Mouse (Mus musculus) gastrocnemius, adult 2 months (tissue): ENCODE data around the gene Tmem258. TPM values are rescaled to one million over a fixed set of nuclear protein-coding genes. Genes with fewer than 3 reads are reported as not detected.
A peak's percentile ranks its signal among the peaks of the same experiment; 100 is the strongest.

Source experiments
- DNase-seq: peaks from one replicate; pipeline ENCODE4 v3.0.0; 2022
- H3K27ac ChIP-seq: fragments of 200-600 bp; 2 replicates; pipeline ENCODE4 v1.8.1; 2022; ENCODE audit warnings: mild to moderate bottlenecking
- H3K4me3 ChIP-seq: fragments of 200-600 bp; 2 replicates; pipeline ENCODE4 v1.8.1; 2022; ENCODE audit warnings: mild to moderate bottlenecking, moderate library complexity
- CTCF ChIP-seq: fragments of 200-600 bp; IDR thresholded peaks from 2 replicates; pipeline ENCODE4 v1.8.1; 2022; ENCODE audit warnings: antibody characterized with exemption, mild to moderate bottlenecking, moderate library complexity
- intact Hi-C: fragments of 180-260 bp; cut with DNase I; formaldehyde crosslinking; loops from one replicate; pipeline ENCODE4 v1.15.1; 2025
- total RNA-seq, 2 experiments: library from RNA; stranded (reverse); gene quantifications; 2 replicates each; pipeline ENCODE4 v1.2.3; 2021

Gene Tmem258
- total RNA-seq, 2 experiments from 2014 or later, result 80.3 to 98.7 TPM

- intact Hi-C loops, result no loop called here
- DNase-seq, result no peak
- no peak for TF ChIP-seq CTCF
- H3K4me3 ChIP-seq, result no peak overlapping the region
- H3K27ac ChIP-seq, result no peak overlapping the region
Measured at GRCm38 (mm10) chr19:10210885-10211284, 7.1 kb downstream of the Tmem258 start.

GRCm38 (mm10) chr19:10213796-10214471 lies 10.1 kb downstream of the Tmem258 start:
- H3K4me3 ChIP-seq, result no peak overlapping the region
- no peak for TF ChIP-seq CTCF
- intact Hi-C loops, result no loop called here
- DNase-seq, result peak; percentile 40
- H3K27ac ChIP-seq, result no peak overlapping the region

GRCm38 (mm10) chr19:10216101-10216500 lies 12.3 kb downstream of the Tmem258 start:
- no peak for DNase-seq
- intact Hi-C loops, result no loop called here
- Histone ChIP-seq H3K27ac (no peak overlapping the region), H3K4me3 (no peak overlapping the region)
- no peak for TF ChIP-seq CTCF

GRCm38 (mm10) chr19:10219108-10219507 lies 15.3 kb downstream of the Tmem258 start:
- TF ChIP-seq CTCF, result peak; percentile 74

GRCm38 (mm10) chr19:10219593-10219992 lies 15.8 kb downstream of the Tmem258 start:
- TF ChIP-seq CTCF, result no peak
- Histone ChIP-seq H3K27ac (no peak overlapping the region), H3K4me3 (no peak overlapping the region)
- intact Hi-C loops, result no loop called here
- no peak for DNase-seq

More at GRCm38 (mm10) chr19:10219108-10219507, 15.3 kb downstream of the Tmem258 start:
- intact Hi-C loops, result no loop called here
- no peak overlapping the region for H3K4me3 ChIP-seq
- peak; percentile 49 for DNase-seq
- no peak overlapping the region for H3K27ac ChIP-seq

- TF ChIP-seq CTCF, result no peak
- Histone ChIP-seq H3K27ac (no peak overlapping the region), H3K4me3 (no peak overlapping the region)
- intact Hi-C loops, result no loop called here
- no peak for DNase-seq
Measured at GRCm38 (mm10) chr19:10221585-10221984, 17.8 kb downstream of the Tmem258 start.

GRCm38 (mm10) chr19:10222656-10223055 lies 18.8 kb downstream of the Tmem258 start:
- DNase-seq, result no peak
- no peak overlapping the region for H3K27ac ChIP-seq
- H3K4me3 ChIP-seq, result no peak overlapping the region
- no peak for TF ChIP-seq CTCF
- intact Hi-C loops, result no loop called here

- intact Hi-C loops, result no loop called here
- no peak for TF ChIP-seq CTCF
- Histone ChIP-seq H3K4me3 (no peak overlapping the region), H3K27ac (no peak overlapping the region)
- no peak for DNase-seq
Measured at GRCm38 (mm10) chr19:10223561-10223960, 19.7 kb downstream of the Tmem258 start.

- Histone ChIP-seq H3K27ac (no peak overlapping the region), H3K4me3 (no peak overlapping the region)
- no peak for DNase-seq
- TF ChIP-seq CTCF, result no peak
- intact Hi-C loops, result no loop called here
Measured at GRCm38 (mm10) chr19:10224637-10225453, 21.0 kb downstream of the Tmem258 start.

- no peak for DNase-seq
- intact Hi-C loops, result no loop called here
Measured at GRCm38 (mm10) chr19:10225767-10226166, 22.0 kb downstream of the Tmem258 start.

GRCm38 (mm10) chr19:10231016-10231415 lies 27.2 kb downstream of the Tmem258 start:
- intact Hi-C loops, result no loop called here
- Histone ChIP-seq H3K27ac (no peak overlapping the region), H3K4me3 (no peak overlapping the region)
- TF ChIP-seq CTCF, result no peak
- no peak for DNase-seq

More at GRCm38 (mm10) chr19:10225767-10226166, 22.0 kb downstream of the Tmem258 start:
- Histone ChIP-seq H3K27ac (no peak overlapping the region), H3K4me3 (no peak overlapping the region)
- TF ChIP-seq CTCF, result no peak

GRCm38 (mm10) chr19:10231871-10232270 lies 28.1 kb downstream of the Tmem258 start:
- intact Hi-C loops, result no loop called here
- TF ChIP-seq CTCF, result no peak
- DNase-seq, result no peak
- H3K27ac ChIP-seq, result no peak overlapping the region
- no peak overlapping the region for H3K4me3 ChIP-seq

GRCm38 (mm10) chr19:10232327-10233017 lies 28.7 kb downstream of the Tmem258 start:
- intact Hi-C loops, result no loop called here
- no peak for TF ChIP-seq CTCF
- Histone ChIP-seq H3K27ac (no peak overlapping the region), H3K4me3 (no peak overlapping the region)
- DNase-seq, result no peak
